Mouse (Mus musculus) embryonic fibroblast, embryonic 13.5 days (primary cell): ENCODE data around the gene Gpat2.

Experiments
- CTCF ChIP-seq: IDR thresholded peaks from 2 replicates; pipeline ENCODE4 v1.5.1; 2011; ENCODE audit warnings: mild to moderate bottlenecking, control low read depth, low read length, moderate library complexity, borderline replicate concordance; ENCODE audit not compliant: insufficient read depth
- POLR2A ChIP-seq: IDR thresholded peaks from 2 replicates; pipeline ENCODE4 v1.6.1; 2011; ENCODE audit warnings: low read depth, mild to moderate bottlenecking, control low read depth, low read length, moderate library complexity

DNA sequence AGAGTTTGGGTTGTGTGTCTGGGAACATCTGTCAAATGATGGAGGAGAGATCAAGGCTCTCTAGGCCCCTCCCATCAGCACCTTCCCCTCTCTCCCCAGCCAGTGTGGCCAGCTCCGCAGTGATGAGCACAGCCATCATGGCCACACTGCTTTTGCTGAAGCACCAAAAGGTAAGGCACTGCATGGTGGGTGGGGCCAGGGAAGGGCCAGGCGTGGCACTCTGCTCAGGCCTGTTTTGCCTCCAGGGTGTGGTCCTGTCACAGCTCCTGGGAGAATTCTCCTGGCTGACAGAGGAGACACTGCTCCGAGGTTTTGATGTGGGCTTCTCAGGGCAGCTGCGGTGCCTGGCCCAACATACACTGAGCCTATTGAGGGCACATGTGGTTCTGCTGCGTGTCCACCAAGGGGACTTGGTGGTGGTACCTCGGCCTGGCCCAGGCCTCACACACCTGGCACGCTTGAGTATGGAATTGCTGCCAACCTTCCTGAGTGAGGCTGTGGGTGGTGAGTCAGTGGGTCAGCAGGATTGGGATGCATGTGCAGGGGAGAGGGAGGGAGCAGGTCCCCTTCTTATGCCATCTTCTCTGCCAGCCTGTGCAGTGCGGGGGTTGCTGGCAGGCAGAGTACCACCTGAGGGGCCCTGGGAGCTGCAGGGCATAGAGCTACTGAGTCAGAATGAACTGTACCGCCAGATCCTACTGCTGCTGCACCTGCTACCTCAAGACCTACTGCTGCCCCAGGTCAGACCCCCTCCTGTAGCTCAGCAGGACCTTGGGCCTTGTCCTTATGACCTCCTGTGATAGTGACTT, 8.7 kb downstream of the Gpat2 start:
- TF ChIP-seq CTCF: no peak
- no peak for TF ChIP-seq POLR2A
